Mouse (Mus musculus) erythroblast, embryonic 14.5 days (primary cell): Measurements from ENCODE around the gene Wdr18. TPM values are rescaled to one million over a fixed set of nuclear protein-coding genes. Genes with fewer than 3 reads are reported as not detected.

ENCODE experiments used
- H3K27me3 ChIP-seq: 2 replicates; pipeline ENCODE4 v1.6.1; 2012; ENCODE audit warnings: inconsistent platforms; ENCODE audit not compliant: control insufficient read depth
- H3K36me3 ChIP-seq: 2 replicates; pipeline ENCODE4 v1.6.1; 2012; ENCODE audit warnings: mild to moderate bottlenecking, inconsistent platforms; ENCODE audit not compliant: control insufficient read depth
- H3K4me1 ChIP-seq: 2 replicates; pipeline ENCODE4 v1.6.1; 2012; ENCODE audit warnings: inconsistent platforms; ENCODE audit not compliant: control insufficient read depth
- H3K4me3 ChIP-seq: replicated peaks from 2 replicates; pipeline ENCODE3; 2012; ENCODE audit warnings: moderate library complexity, mild to moderate bottlenecking, inconsistent platforms
- H3K9me3 ChIP-seq: 2 replicates; pipeline ENCODE4 v1.6.1; 2012; ENCODE audit warnings: low read length, inconsistent platforms, mixed read lengths; ENCODE audit not compliant: control insufficient read depth
- GATA1 ChIP-seq: IDR thresholded peaks from 2 replicates; pipeline ENCODE4 v1.6.1; 2012; ENCODE audit warnings: low read length, inconsistent platforms, mixed read lengths
- TAL1 ChIP-seq: IDR thresholded peaks from 3 replicates; pipeline ENCODE4 v1.6.1; 2012; ENCODE audit warnings: low read length, inconsistent platforms, mixed read lengths
- polyA plus RNA-seq: library from polyadenylated mRNA; stranded (reverse); fragments of >175 nt; gene quantifications from 2 replicates; pipeline ENCODE4 v1.2.3, GENCODE M21; 2012

Wdr18 gene
- polyA plus RNA-seq, 1 experiment: 4.4 TPM

DNA sequence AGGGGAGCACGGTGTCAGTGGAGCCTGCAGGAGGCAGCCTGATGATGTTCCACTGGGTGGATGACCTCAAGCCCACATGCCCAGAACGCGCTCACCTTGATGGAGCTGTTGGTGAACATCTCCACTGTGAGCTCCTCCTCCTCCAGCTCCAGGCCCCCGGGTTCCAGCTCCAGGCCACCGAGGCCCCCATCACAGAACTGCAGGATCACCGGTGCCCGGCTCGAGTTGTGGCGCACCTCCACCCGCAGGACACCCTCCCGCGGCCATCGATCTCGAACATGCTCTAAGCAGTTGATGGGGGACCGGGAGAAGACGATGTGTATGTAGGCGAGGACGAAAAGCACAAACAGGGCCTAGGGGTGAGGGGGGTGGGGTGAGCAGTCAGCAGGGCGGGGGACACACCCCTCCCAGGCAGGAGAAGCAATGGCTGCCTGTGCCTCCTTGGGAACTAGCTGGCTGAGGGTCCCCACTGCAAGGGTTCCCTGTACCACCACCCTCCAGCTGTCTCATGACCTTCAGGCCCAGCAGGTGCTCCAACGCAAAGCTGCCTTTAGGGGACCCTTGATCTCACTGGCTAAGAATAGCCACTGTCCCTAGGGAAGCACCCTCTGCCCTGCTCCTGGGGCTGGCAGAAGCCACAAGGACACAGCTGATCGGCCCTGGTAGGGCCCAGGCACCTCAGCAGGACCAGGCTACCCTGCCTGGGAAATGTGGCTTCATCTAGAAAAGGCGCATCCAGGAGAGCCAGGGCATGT is 19.6 kb downstream of the Wdr18 start:
- Histone ChIP-seq H3K4me3 (no peak overlapping the region), H3K4me1 (peaks cover 43% of the 10 kb centered on the region), H3K9me3 (peaks cover 49% of the 10 kb centered on the region), H3K27me3 (peaks cover 17% of the 10 kb centered on the region; the same call in 1 of the 2 replicates), H3K36me3 (peaks cover 86% of the 10 kb centered on the region)
- TF ChIP-seq TAL1 (no peak), GATA1 (no peak)

DNA sequence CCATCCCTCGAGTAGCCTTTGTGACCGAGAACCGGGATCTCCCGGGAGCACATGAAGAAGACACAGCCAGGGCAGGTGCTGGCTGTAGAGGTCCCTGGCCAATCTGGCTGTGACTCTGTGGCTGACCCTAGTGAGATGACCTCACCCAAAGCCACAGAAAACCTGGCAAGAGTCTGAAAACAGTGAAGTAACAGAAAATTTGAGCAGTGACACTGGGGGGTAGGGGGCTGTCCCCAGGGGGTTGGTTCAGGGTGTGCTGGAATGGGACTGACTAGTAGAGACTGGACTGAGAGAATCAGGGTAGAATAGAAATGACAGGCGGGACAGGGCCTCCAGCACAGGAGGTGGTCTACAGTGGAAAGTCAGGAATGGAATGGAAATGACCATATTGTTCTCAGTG is 23.3 kb downstream of the Wdr18 start:
- no peak for TF ChIP-seq TAL1
- no peak for TF ChIP-seq GATA1
- peaks cover 75% of the 10 kb centered on the region for H3K4me1 ChIP-seq
- peaks cover 12% of the 10 kb centered on the region for H3K27me3 ChIP-seq
- peak overlapping the region; percentile 91 for H3K4me3 ChIP-seq
- peaks cover 13% of the 10 kb centered on the region for H3K9me3 ChIP-seq
- peaks cover 49% of the 10 kb centered on the region for H3K36me3 ChIP-seq

DNA sequence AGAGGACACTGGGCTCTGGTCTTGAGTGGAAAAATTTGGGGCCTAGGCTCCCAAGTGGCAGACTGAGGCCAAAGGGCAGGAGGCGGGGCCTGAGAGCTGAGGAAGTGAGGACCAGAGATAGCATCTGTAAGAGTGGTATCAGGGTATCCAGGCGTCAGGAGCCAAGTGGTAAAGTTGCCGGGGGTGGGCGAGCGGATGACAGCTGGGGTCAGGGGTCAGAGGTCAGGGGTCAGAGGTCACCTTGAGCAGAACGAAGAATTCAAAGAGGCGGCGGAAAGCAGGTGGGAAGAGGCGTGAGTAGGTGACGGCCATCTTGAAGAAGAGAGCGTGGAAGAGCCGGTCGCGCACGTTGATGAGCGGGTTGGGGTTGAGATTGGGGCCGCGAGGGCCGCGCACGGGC is 23.7 kb downstream of the Wdr18 start:
- H3K4me3 ChIP-seq: peak overlapping the region; percentile 91
- H3K4me1 ChIP-seq: peaks cover 79% of the 10 kb centered on the region

DNA sequence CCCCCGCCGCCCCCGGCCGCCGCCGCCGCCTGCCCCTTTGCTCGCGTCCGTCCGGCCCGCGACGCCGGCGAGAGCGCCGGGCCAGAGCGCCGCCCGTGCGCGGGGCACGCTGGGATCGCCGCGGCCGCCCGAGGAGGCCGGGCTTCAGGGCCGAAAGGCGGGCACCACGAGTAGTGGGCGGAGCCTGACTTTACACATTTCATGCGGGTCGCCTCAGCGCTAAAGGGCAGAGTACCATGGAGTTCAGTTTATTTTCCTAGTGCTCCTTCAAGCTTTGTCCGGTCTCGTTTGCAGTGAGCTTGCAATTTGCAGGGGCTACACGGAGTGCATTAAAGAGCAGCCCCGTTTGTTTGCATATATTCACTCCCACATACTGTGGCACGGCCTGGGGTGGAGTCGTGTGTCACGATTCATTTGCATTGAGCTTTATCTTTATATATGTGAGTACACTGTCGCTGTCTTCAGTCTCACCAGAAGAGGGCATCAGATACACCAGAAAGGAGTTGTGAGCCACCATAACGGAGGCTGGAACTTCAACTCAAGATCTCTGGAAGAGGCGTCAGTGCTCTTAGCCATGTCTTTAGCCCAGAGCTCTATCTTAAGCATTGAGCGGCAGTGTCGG is 24.4 kb downstream of the Wdr18 start, which contains the start of gene Tmem259:
TSS of gene Tmem259 (minus strand) at position 136 of the 622 bp plus-strand sequence.
- Histone ChIP-seq H3K9me3 (peaks cover 6% of the 10 kb centered on the region; the same call in 1 of the 2 replicates), H3K4me3 (peak within 1 kb of the TSS; percentile 91), H3K27me3 (peaks cover 23% of the 10 kb centered on the region), H3K4me1 (peaks cover 84% of the 10 kb centered on the region), H3K36me3 (peaks cover 38% of the 10 kb centered on the region)
- TF ChIP-seq TAL1: no peak
- no peak for TF ChIP-seq GATA1

More for the DNA sequence above, 23.7 kb downstream of the Wdr18 start:
- peaks cover 16% of the 10 kb centered on the region for H3K27me3 ChIP-seq
- H3K9me3 ChIP-seq: peaks cover 8% of the 10 kb centered on the region
- peaks cover 45% of the 10 kb centered on the region for H3K36me3 ChIP-seq
- no peak for TF ChIP-seq TAL1
- TF ChIP-seq GATA1: peak; percentile 20; the same call in 1 of the 2 replicates

DNA sequence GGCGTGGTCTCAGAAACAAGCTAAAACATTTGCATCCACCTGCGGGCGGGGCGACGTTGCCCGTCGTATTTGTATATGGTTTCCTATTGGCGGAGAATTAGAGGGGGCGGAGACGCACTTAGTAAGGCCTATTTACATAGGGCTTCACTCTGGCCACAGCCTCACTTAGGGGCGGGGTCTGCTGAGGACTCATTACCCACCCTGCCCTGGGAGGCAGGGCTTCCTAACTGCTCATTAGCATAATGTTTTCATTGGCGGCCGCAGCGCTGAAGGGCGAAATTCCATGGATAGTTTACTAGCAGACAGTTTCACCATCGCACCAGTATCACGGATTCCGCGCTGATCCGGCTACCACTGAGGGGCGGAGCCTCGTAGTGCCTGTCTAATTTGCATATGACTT is 24.9 kb downstream of the Wdr18 start:
- Histone ChIP-seq H3K27me3 (peaks cover 28% of the 10 kb centered on the region), H3K9me3 (peaks cover 4% of the 10 kb centered on the region; the same call in 1 of the 2 replicates), H3K4me1 (peaks cover 86% of the 10 kb centered on the region), H3K4me3 (peak overlapping the region; percentile 91), H3K36me3 (peaks cover 33% of the 10 kb centered on the region)
- TF ChIP-seq TAL1 (no peak), GATA1 (no peak)

DNA sequence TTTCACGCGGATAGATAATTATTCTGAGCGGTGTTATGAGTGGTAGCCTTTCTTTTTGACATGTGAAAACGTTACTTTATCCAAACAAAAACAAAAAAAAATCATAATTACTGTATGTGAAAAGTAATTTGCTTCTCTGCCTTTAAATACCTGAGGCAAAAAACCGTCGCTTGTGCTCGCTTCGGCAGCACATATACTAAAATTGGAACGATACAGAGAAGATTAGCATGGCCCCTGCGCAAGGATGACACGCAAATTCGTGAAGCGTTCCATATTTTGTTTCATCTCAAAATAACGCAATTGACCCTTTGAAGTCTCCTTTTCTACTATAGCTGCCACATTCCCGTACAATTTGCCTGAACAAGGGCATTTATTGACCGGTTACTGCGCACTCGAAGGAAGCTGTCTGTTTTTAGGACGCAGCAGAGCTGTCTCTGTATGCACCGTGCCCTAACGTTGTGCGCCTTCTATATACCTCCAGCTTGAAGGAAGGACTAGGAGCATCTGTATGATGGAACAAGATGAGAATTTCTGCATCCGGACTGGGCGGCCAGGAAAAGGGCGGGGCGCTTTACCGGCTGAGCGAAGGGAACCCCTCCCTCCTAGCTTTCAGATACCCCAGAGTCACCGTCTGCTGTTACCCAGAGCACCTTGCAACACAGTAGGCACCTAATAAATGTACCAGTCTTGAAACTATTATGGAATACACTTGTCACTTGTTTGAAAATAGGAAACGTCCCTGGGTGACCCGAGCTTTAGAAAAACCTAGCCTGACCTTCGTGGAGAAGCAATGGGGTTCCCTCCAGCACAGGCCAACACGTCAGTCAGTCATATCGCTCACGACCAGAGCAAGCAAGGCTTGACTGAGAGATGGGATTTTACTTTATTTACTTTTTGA is 25.6 kb downstream of the Wdr18 start:
- peak overlapping the region; percentile 91 for H3K4me3 ChIP-seq
- peaks cover 88% of the 10 kb centered on the region for H3K4me1 ChIP-seq
- H3K27me3 ChIP-seq: peaks cover 32% of the 10 kb centered on the region
- peaks cover 26% of the 10 kb centered on the region for H3K36me3 ChIP-seq
- H3K9me3 ChIP-seq: peaks cover 4% of the 10 kb centered on the region; the same call in 1 of the 2 replicates
- TF ChIP-seq TAL1 (no peak), GATA1 (no peak)

DNA sequence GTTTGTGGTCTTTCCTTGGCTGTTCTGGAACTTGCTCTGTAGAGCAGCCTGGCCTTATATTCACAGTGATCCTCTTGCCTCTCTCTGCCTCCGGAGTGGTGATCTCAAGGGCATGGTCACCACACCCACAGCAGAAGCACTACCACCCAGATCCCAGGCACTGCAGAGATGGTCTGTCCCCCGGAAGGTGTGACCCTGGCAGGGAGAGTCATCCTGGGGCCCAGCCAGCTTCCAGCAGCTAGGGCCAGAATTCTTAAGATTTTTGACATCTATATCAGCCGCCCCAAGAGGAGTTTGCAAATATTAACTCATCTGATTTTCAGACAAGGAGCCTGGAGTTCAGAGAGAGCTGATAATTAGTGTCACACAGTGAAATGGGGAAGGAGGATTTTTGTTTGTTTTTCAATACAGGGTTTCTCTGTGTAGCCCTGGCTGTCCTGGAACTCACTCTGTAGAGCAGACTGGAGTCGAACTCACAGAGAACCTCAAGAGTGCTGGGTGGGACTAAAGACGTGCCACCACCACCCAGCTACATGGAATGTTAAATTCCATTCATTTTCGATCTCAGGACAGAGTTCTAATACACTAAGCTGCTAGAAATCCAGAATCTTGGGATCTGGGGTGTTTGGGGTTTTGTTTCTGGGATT is 26.4 kb downstream of the Wdr18 start:
- TF ChIP-seq TAL1 (no peak), GATA1 (no peak)
- peaks cover 18% of the 10 kb centered on the region for H3K36me3 ChIP-seq
- H3K9me3 ChIP-seq: peaks cover 8% of the 10 kb centered on the region
- peaks cover 38% of the 10 kb centered on the region for H3K27me3 ChIP-seq
- peak overlapping the region; percentile 91 for H3K4me3 ChIP-seq
- peaks cover 85% of the 10 kb centered on the region for H3K4me1 ChIP-seq

DNA sequence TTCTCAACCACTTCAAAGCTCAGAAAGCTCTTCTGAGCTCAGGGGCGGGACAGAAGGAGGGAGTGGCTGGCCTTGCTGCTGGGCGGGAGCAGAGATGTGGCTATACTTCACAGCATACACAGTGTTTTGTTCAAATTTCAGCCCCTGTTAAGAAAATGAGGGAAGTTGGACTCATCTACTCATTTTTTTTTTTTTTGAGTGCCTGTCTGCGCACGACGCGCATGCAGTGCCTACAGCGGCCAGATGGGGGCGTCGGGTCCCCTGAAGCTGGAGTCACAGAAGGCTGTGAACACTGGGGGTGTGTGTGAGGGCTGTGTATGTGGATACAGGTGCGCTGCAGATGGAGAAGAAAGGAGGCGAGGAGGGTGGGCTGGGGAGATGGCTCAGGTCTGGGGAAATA is 27.0 kb downstream of the Wdr18 start:
- TF ChIP-seq TAL1 (no peak), GATA1 (no peak)
- H3K4me3 ChIP-seq: peak overlapping the region; percentile 91
- H3K9me3 ChIP-seq: peaks cover 14% of the 10 kb centered on the region
- peaks cover 12% of the 10 kb centered on the region for H3K36me3 ChIP-seq
- peaks cover 38% of the 10 kb centered on the region for H3K27me3 ChIP-seq
- peaks cover 79% of the 10 kb centered on the region for H3K4me1 ChIP-seq
